Mouse (Mus musculus) testis, adult 2 months (tissue): ENCODE results near the gene Sgpp2. TPM values are rescaled to one million over a fixed set of nuclear protein-coding genes. Genes with fewer than 3 reads are reported as not detected.

Experiments used
- H3K27ac ChIP-seq: fragments of 200-500 bp; 2 replicates; pipeline ENCODE4 v1.5.1; 2012; ENCODE audit warnings: low read depth, low read length; ENCODE audit not compliant: control insufficient read depth, insufficient read depth
- H3K27me3 ChIP-seq: fragments of 200-500 bp; 2 replicates; pipeline ENCODE4 v1.6.1; 2012; ENCODE audit warnings: mild to moderate bottlenecking, low read length, moderate library complexity; ENCODE audit not compliant: control insufficient read depth, insufficient read depth
- H3K36me3 ChIP-seq: fragments of 200-500 bp; 2 replicates; pipeline ENCODE4 v1.6.1; 2012; ENCODE audit warnings: mild to moderate bottlenecking, low read length; ENCODE audit not compliant: control insufficient read depth, insufficient read depth
- H3K4me1 ChIP-seq: fragments of 200-500 bp; 2 replicates; pipeline ENCODE4 v1.6.1; 2012; ENCODE audit warnings: low read length; ENCODE audit not compliant: control insufficient read depth, insufficient read depth
- H3K4me3 ChIP-seq: fragments of 200-500 bp; 2 replicates; pipeline ENCODE4 v1.5.1; 2012; ENCODE audit warnings: low read depth, mild to moderate bottlenecking, low read length, moderate library complexity, mixed read lengths; ENCODE audit not compliant: control insufficient read depth
- CTCF ChIP-seq: fragments of 200-500 bp; IDR thresholded peaks from 2 replicates; pipeline ENCODE4 v1.5.1; 2012; ENCODE audit warnings: low read depth, mild to moderate bottlenecking, inconsistent platforms, low read length, moderate library complexity; ENCODE audit not compliant: control insufficient read depth, insufficient read depth, insufficient replicate concordance
- POLR2A ChIP-seq: fragments of 200-500 bp; IDR thresholded peaks from 2 replicates; pipeline ENCODE4 v1.6.1; 2012; ENCODE audit warnings: low read depth, mild to moderate bottlenecking, inconsistent platforms, low read length, moderate library complexity; ENCODE audit not compliant: control insufficient read depth
- polyA plus RNA-seq: library from polyadenylated mRNA; depleted of rRNA; stranded (reverse); fragments of >200 nt; gene quantifications from 2 replicates; pipeline ENCODE4 v1.2.3, GENCODE M21; 2012

The Sgpp2 gene
- polyA plus RNA-seq, 1 experiment, result 8.7 TPM

DNA sequence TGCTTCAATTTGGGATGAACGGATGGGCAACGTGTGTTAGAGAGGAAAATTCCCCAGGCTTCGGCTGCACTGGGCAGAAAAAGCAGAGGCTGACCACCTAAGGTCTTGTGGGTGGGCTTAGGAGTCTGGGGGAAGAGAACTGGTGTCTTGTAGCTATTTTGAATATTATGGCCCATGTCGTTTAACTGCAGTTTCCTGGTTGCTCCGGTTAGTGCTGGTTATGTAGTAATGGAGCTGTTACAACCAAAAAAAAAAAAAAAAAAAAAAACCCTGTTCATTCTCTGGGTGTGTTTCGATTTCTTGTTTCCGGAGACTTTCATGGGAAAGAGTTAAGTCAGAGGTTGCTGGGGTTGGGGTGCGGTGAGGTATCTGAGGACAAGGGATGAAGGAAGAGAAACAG, 12.7 kb downstream of the Sgpp2 start:
- no peaks in the 10 kb centered on the region for H3K36me3 ChIP-seq
- no peak overlapping the region for H3K27ac ChIP-seq
- no peak overlapping the region for H3K4me3 ChIP-seq
- TF ChIP-seq CTCF (no peak), POLR2A (no peak)
- H3K27me3 ChIP-seq, result no peaks in the 10 kb centered on the region
- no peaks in the 10 kb centered on the region for H3K4me1 ChIP-seq

DNA sequence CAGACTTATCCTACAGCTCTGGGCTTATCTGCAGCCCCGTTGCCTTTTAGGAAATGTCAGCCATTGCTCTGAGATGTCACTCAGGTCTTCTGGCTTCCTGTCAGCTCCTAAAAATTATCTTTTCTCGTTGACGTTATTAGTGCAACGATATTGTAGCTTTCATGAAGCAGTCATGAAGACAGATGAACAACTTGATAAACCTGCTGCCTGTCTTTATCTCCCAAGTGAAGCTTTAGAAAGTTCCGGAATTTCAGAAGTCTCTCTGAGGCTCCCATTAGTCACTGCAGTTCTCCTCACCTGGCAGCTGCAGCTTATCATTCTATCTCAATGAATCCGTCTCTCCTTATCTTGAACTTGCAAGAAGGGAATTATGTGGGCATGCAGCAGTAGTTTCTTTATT, 13.9 kb downstream of the Sgpp2 start:
- H3K27ac ChIP-seq, result no peak overlapping the region
- no peaks in the 10 kb centered on the region for H3K36me3 ChIP-seq
- TF ChIP-seq POLR2A (no peak), CTCF (no peak)
- H3K4me3 ChIP-seq, result no peak overlapping the region
- no peaks in the 10 kb centered on the region for H3K27me3 ChIP-seq
- H3K4me1 ChIP-seq, result no peaks in the 10 kb centered on the region

DNA sequence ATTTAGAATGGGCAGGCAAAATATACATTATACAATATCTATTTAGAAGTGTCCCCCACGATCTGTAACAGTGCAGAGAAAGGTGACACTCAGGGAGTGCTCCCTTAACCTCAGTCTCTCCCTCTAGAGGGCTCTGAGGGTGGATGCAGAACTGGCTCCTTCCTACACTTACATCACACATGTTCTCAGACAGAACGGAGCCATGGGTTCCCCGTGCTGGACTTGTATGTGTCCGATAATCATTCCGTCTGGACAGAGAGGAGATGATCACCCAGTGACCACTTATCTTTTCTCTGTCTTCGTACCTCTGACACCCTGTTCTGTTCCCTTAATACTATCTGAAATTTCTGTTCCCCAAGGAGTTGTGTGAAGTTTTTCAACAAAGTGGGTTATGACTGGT, 15.7 kb downstream of the Sgpp2 start:
- TF ChIP-seq CTCF (no peak), POLR2A (no peak)

DNA sequence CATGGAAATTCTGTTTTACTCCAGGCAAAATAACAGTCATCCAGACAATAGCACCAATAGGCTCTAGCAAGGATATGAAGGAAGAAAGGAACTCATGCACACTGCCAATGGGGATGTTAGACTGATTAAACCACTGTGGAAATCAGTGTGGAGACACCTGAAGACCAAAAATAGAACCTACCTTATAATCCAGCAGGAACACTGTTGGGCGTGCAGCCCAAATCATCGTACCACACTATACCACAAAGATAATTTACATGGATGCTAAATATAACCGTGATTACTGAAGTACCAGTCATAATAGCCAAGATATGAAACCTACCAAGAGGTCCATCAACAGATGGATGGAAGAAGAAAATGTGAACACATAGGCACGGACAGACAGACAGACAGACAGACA, 18.5 kb downstream of the Sgpp2 start:
- H3K27me3 ChIP-seq, result no peaks in the 10 kb centered on the region
- H3K4me3 ChIP-seq, result no peak overlapping the region
- TF ChIP-seq CTCF (no peak), POLR2A (no peak)
- no peak overlapping the region for H3K27ac ChIP-seq
- H3K4me1 ChIP-seq, result no peaks in the 10 kb centered on the region
- H3K36me3 ChIP-seq, result no peaks in the 10 kb centered on the region

More for the DNA sequence above, 15.7 kb downstream of the Sgpp2 start:
- Histone ChIP-seq H3K27me3 (no peaks in the 10 kb centered on the region), H3K4me1 (no peaks in the 10 kb centered on the region), H3K27ac (no peak overlapping the region), H3K36me3 (no peaks in the 10 kb centered on the region), H3K4me3 (no peak overlapping the region)

DNA sequence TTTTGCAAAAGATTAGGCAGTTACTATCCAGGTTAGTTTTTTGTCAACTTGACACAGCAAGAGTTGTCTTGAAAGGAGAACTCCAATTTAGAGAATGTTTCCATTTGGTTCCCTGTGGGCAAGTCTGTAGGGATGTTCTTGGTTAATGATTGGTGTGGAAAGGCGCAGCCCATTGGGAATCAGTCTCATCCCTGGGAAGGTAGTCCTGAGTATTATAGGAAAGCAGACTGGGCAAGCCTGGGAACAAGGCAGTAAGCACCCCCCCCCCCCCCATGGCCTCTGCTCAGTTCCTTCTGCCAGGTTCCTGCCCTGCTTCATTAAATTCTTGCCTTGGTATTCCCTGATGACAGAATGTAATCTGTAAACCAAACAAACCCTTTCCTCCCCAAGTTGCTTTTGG, 19.7 kb downstream of the Sgpp2 start:
- Histone ChIP-seq H3K27ac (no peak overlapping the region), H3K27me3 (no peaks in the 10 kb centered on the region), H3K4me3 (no peak overlapping the region), H3K36me3 (no peaks in the 10 kb centered on the region), H3K4me1 (no peaks in the 10 kb centered on the region)
- TF ChIP-seq POLR2A (no peak), CTCF (no peak)

DNA sequence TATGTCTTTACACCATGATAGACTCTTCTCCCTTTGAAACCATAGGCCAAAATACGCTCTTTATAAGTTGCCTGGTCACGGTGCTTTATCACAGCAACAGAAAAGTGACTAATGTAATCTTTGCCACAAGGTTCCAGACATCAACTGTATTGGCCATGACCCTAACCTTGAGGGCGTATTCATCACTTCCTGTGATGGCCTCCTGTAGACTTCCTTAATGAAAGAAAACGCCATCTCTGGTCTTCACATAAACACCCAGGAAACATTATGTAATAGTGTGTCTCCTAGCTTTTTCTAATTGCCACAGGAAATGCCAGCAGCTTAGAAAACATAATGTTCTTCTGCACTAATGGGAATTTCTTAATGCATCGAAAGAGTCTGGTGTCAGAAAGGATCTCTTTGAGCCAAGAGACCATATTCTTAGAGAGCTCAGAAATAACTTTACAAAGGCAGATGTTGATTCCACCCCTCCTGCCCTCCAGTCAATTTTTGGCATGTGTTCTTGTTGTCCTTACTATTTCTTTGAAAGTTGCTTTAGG, 20.5 kb downstream of the Sgpp2 start:
- Histone ChIP-seq H3K4me1 (no peaks in the 10 kb centered on the region), H3K27me3 (no peaks in the 10 kb centered on the region), H3K4me3 (no peak overlapping the region), H3K27ac (no peak overlapping the region), H3K36me3 (no peaks in the 10 kb centered on the region)
- no peak for TF ChIP-seq POLR2A
- no peak for TF ChIP-seq CTCF

DNA sequence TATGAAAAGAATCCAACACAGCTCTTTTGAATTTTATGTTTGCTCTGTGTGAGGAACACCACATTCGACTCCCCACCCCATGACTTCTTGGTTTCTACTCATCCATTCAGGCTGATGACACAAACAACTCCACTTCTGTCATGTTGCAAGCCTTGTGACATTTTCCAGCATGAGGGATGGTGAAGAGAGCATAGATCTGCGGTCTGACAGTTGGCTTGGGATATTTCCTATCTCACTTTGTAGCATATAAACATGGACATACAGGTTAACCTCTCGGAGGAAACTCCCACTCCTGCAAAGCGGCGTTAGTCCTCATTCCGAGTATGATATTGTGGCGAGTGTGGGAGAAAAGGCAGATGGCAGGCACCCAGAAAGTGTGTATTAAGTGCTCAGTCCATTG, 27.6 kb downstream of the Sgpp2 start:
- no peaks in the 10 kb centered on the region for H3K4me1 ChIP-seq
- no peaks in the 10 kb centered on the region for H3K27me3 ChIP-seq
- no peak overlapping the region for H3K4me3 ChIP-seq
- TF ChIP-seq POLR2A (no peak), CTCF (no peak)
- no peaks in the 10 kb centered on the region for H3K36me3 ChIP-seq
- H3K27ac ChIP-seq, result no peak overlapping the region

DNA sequence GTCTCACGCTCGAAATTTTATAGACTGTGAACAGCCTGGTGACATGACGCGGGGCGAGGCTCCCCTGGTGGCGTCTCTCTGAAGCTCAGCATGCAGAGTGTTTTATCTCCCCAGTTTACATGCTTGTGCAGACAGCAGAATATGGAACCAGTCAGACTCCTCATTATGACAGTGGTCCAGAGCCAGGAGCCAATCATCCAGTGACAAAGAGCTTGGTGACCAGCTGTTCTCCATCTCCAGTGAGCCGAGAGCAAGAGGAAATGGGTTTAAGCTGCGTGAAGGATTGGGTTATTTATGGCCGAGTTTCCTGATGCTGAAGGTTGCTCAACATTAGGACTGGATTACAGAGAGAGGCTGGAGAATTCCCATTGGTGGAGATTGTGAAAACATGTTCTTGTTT, 28.1 kb downstream of the Sgpp2 start:
- H3K36me3 ChIP-seq, result no peaks in the 10 kb centered on the region
- no peak overlapping the region for H3K4me3 ChIP-seq

More for the DNA sequence above, 28.1 kb downstream of the Sgpp2 start:
- H3K27ac ChIP-seq, result no peak overlapping the region
- no peaks in the 10 kb centered on the region for H3K4me1 ChIP-seq
- TF ChIP-seq CTCF, result no peak; the same call in 1 of the 2 replicates
- no peak for TF ChIP-seq POLR2A
- H3K27me3 ChIP-seq, result no peaks in the 10 kb centered on the region
